Mouse (Mus musculus) embryo, embryonic 11 days (tissue): ENCODE measurements around the gene B3galnt1.
A peak's percentile ranks its signal among the peaks of the same experiment; 100 is the strongest.
"Not testable (repeated sequence)": the region's sequence is repeated elsewhere in the genome, so short reads cannot be mapped to it uniquely, and the experiment has no call there.

ENCODE experiments used
- DNase-seq: peaks from one replicate; pipeline ENCODE4 v3.0.0-alpha.2; 2015

The B3galnt1 gene

DNA sequence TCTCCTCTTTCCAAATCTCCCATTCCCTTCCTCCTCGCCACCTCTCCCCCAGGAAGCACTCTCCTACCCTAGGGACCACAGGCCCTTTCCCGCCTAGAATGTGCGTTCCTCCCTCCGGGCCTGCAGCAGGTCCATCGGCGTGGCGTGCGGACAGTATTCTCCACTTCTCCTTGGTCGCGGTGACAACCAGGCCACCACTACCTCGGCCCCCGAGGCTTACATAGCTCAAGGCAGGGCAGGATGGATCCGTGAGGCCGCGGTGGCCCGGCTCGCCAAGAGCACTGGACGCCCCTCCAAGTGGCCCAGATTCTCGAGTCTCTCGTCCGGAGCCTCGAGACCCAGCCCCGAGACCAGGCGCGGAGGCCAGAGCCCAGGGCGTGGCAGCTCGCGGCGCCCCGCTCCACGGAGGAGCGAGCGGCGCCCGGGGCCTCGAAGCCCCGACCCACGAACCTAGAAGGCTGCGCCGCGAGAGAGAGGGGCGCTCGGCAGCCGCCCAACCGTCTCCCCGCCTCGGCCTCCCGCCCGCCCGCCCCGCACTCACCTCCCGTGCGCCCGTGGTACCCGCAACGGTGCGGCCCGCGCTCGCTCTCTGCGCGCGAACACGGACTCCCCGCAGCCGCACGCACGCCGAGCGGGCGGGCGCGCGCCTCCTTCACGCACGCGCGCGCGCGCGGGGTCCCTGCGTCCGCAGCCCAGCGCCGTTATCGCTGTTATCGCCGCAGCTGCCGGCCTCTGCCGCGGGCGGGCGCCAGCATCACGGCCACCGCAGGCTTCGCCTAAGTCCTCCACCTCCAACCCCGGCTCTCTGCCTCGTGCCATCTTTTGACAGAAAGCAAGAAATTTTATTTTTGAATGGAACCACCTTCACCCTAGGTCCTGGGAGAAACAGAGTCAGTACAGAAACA lies at the start of gene B3galnt1:
TSS of gene B3galnt1 (minus strand) at position 700 of the 905 bp plus-strand sequence.
- peak; percentile 91 for DNase-seq

DNA sequence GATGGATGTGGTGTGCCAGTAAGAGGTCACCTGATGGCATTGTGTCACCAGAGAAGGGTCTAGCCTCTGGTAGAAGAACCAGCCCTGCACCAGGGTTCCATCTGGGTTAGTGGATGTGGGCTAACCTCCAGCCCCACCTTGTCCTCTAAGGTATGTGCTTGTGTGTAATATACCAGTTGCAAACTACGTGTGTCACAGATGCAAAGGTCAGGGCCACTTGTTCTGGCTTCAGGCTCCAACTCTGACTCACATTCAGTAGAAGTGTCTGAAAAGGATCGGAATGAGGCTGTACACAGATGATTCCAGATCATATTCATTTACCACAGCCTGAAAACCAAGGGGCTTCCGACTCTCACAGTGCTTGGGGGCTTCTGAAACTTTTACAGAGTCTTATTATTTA lies 35.8 kb upstream of the B3galnt1 start:
- no peak for DNase-seq

DNA sequence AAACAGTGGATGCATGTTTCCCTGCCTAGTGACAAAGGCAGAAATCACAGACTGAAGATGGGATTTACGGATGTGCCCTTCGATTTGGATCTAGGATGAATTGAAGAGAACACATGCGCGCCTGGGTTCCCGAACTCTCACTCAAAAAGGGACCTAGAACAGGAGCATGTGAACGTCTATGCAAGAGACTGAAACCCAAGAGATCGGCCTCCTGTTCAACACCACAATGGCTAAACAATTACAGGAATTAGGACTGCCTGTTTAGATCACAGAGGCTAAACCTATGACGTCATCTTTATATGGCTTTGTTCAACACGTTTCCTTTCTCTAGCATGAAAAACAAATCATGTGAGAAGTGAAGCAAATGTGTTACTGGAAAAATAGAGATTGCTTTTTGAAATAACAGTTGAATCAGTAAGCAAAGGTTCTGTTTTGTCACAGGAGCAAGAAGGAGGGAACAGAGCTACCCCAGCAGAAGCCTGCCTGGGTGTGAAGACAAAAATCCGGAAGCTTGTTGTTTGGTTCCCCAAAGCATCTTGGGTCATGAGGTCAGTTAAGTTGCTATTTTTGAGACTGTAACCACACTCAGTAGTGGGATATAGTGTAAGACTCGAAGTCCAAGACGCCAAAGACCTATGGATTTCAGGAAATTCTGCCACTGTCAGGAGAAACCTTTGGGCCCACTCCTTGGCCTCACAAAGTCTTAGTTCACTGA lies 35.1 kb upstream of the B3galnt1 start:
- DNase-seq: no peak

DNA sequence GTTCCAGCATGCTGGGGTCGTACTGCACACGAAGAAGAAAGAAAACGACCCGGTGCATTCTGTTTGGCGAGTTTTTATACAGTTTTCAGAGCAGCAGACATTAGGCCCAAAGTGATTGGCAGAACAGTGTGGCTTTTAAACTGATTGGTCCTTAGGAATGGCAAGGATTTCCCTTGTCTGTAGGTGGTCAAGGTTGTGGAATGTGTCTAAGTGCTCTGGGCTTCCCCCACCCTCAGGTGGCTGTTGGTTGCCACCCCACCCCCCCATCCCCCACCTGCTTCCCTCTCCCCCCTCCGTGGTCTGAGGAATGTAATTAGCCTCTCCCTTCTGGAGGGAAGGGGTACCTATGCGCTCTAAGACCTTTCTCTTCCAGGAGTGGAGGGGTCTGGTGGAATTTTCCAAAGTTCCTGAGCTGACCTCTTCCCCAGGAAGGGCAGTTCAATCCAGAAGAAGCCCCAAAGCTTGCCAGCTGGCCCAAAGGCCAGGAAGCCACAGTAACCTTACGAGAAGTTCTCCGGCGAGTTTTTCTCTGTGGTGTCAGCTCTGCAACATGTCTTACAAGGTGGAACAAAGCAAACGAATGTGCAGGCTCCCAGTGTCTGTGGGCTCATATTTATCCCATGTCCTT lies 28.3 kb upstream of the B3galnt1 start:
- DNase-seq: no peak

- no peak for DNase-seq
Measured at GRCm38 (mm10) chr3:69626213-69626962, 27.6 kb upstream of the B3galnt1 start.

GRCm38 (mm10) chr3:69624182-69624581 lies 25.4 kb upstream of the B3galnt1 start:
- DNase-seq: no peak

- DNase-seq: no peak
Measured at GRCm38 (mm10) chr3:69607909-69608308, 9.1 kb upstream of the B3galnt1 start.

DNA sequence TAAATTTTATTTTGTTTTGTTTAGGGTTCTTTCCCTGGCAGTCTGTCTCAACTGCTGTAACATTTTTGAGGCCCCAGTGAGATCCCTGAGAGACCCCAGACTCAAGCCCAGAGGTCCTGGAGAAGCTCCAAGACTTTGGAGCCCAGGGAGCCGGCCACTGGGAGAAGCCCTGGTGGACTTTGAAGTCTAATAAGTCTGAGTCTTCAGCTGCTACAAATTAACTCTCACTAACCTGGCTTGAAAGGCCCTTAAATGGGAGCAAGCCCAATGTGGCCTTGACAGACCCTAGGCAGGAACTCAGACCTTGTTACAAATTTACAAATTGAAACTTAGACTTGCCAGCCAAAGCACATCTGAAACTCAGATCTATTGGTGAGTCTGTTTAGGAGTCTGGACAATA lies 8.7 kb upstream of the B3galnt1 start:
- DNase-seq: no peak

GRCm38 (mm10) chr3:69606923-69607322 lies 8.2 kb upstream of the B3galnt1 start:
- DNase-seq: no peak

GRCm38 (mm10) chr3:69599166-69599500 lies 373 bp upstream of the B3galnt1 start:
- DNase-seq: no peak

DNA sequence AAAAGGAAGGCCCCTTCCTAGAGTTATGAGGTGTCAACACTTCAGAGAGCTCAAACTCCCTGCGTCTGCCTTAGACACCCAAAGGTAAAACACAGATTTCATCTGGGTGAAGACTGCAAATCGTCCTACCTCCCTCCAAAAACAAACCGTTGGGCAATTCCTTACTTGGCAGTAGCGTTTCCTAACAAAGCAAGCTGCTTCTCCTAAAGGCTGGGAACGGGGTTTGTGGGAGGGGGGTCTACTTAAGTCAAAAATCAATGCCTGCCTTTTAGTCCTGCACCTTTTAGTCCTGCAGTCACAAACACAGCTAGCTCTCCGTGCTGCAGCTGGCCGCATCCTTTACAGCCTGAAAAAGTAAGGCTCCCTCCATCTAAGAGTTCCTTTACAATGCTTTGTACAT lies 944 bp downstream of the B3galnt1 start:
- DNase-seq: peak; percentile 29

DNA sequence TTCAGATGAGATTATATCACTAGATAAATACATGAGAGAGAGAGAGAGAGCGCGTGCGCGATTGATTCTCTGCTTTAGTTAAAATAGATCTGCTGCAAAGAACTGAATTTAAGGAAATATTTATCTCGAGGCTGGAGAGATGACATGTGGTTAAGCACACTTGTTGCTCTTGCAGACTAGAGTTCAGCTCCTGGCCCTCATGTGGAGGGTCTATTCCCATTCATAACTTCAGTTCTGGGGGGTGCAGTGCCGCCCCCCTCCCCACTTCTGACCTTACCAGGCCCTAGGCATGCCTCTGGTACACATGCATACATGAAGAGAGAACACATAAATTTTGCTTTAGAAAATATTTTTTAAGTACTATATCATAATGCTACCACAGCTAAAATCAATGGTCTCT lies 1.5 kb downstream of the B3galnt1 start:
- DNase-seq: no peak

DNA sequence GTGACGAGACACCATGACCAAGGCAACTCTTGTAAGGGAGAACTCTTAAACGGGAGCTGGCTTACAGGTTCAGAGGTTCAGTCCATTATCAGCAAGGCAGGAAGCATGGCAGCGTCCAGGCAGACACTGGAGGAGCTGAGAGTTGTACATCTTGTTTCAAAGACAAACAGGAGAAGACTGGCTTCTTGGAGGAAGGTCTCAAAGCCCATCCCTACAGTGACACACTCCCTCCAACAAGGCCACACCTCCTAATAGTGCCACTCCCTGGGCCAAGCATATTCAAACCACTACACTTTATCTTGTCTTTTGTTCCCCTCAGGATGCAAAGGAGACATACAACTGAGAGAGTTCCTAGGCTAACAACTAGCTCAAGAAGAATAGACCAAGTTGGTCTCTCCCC lies 2.6 kb downstream of the B3galnt1 start:
- DNase-seq: no peak

DNA sequence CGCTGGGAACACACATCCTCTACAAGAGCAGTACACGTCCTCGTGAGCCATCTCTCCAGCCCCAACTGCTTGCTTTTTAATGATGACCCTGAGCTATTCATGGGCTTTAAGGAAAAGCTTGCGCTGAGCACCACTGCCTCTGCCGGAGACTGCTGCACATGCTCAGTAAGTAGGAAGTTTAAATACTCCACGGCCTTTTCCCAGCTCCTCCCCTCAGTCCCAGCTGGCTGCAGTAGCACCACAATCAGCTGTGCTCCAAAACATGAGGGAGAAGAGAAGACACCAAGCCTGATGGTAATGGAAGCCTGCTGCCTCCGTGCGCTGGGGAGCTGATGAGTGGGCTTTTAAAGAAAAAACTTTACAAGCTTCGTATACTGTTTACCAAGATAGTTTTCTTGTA lies 4.7 kb downstream of the B3galnt1 start:
- peak; percentile 12 for DNase-seq

DNA sequence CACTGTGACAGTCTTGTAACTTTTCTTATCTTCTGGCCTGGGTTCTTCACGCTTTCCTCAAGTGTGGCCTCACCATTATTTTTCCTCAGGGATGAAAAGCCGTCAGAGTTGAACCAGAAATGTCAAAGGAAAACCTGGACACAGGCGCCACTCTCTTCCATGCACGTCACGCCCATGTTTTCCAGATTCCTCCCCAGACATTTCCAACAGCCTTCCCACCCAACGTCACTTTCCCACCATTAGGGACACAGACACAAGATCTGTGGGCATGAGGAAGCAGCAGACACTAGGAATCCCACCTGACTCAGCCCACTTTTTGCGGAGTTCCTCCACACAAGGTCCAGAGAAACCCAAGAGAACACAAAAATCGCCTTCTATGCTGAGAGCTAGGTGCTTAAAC lies 5.3 kb downstream of the B3galnt1 start:
- no peak for DNase-seq

- DNase-seq: no peak
Measured at GRCm38 (mm10) chr3:69588101-69588760, 10.5 kb downstream of the B3galnt1 start.

GRCm38 (mm10) chr3:69583798-69584197 lies 15.0 kb downstream of the B3galnt1 start:
- no peak for DNase-seq

DNA sequence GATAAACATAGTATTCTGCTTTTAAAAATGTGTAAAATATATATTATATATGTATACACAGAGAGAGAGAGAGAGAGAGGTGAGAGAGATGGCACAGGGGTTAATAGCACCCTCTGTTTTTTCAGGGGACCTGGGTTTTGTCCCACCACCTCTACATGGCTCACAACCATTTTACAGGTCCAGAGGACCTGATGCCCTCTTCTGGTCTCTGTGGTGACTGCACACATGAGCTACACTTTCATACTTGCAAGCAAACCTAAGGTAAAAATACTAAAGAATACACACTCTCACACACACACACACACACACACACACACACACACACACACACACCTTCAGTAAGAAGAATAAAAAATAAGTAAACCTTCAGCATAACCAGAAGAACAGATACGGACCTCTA lies 20.0 kb downstream of the B3galnt1 start:
- no peak for DNase-seq

DNA sequence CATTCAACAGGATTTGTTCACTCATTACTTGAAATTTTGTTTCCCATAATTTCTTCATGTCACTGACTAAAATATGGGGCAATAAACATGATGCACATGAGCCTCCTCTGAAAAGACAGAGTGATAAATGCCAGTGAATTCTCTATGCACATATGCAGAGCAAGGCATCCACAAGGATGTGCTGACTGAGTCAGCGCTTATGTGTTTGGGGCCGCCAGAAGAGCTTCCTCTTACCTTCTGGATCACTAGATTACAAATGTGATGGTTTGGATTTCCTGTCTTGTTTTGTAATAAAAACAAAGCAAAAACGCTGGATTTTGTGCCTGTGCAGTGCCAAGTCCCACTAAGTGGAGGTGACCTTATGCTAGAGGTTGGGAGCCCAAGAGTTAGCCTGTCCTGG lies 22.0 kb downstream of the B3galnt1 start:
- DNase-seq: no peak

GRCm38 (mm10) chr3:69575577-69575976 lies 23.2 kb downstream of the B3galnt1 start:
- no peak for DNase-seq

DNA sequence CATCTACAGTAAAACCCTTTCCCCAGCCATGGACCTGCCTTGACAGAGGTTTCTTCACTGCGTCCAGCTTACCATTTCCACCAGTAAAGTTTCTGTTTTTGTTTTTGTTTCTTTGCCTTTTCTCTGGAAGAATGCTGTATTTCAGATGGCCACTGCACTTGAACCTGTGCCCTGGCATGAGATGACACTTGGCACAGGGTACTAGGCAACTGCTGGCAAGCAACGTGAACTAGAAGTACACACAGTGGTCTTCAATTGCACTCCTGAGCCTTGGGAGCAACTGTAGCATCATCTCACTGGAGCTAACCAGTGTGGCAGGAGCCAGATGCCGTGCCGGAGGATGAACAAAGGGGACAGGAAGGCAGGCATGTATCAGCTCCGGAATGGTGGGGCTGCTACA lies 26.2 kb downstream of the B3galnt1 start:
- DNase-seq: no peak

- DNase-seq: not testable (repeated sequence)
Measured at GRCm38 (mm10) chr3:69565586-69565985, 33.2 kb downstream of the B3galnt1 start.

DNA sequence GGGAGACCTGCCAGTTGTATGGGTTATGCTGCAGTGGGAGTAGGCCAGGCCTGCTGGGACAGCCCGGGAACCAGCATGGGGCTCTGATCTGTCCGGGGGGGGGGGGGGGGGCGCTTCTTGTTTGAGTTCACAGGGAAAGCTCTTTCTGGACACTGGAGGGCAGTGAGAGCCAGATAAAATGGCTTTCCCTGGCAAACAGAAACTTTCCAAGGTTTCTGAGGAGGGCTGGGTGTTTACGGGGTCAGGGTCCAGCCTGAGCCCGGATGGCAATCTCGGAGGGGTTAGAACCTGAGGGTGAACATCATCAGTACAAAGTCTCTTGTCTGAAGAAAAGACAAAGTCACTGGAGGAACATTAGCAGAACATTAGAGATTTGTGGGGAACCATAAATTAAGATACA lies 35.4 kb downstream of the B3galnt1 start:
- DNase-seq: no peak
